Mouse (Mus musculus) left cerebral cortex, postnatal 36 days (tissue): ENCODE measurements around the gene Hyal3. TPM values are rescaled to one million over a fixed set of nuclear protein-coding genes. Genes with fewer than 3 reads are reported as not detected.

Experiments used
- DNase-seq, 2 experiments: peaks; one replicate each; pipeline ENCODE4 v3.0.0; 2021 to 2022; ENCODE audit warnings: low spot score in 2 of 2, mixed read lengths in 1 of 2
- intact Hi-C: fragments of 180-260 bp; cut with DNase I; formaldehyde crosslinking; loops from one replicate; pipeline ENCODE4 v1.15.1; 2025
- total RNA-seq, 2 experiments: library from RNA; stranded (reverse); gene quantifications; 2 replicates each; pipeline ENCODE4 v1.2.3; 2021

Hyal3 gene
- total RNA-seq, 2 experiments from 2014 or later = 0.79 to 1.9 TPM

DNA sequence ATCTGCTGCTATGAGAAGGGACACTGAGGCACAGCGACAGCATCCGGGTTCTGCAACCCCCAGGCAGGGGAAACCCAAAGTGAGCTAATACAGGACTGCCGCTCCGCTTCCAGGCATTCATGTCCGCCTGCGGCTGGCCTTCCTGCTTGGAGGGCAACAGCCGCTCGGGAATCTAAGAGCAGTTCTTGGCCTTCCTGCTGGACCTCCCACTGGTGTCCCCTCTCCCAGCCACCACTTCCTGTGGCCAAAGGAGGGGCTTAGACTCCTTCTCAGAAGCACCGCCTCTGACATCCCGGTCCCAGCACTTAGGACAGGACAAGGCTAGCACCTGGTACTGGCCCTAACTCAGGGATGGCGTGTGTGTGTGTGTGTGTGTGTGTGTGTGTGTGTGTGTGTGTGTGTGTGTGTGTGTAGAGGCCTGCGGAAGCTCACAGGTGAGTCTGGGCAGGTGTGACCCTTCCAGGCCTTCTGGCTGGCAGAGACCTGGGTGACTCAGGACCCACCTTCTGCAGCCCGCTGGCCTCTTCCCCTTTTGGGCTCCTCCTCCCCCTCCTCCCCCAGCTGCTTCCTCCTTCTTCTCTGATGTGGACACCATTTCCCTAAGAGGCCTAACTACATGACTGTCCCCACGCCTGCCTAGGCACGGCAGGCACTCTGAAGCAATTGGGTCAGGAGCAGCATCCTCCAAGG lies 48.2 kb downstream of the Hyal3 start:
- DNase-seq = no peak
- intact Hi-C loops = no loop called here

- intact Hi-C loops = no loop called here
- no peak for DNase-seq
Measured at GRCm38 (mm10) chr9:107629411-107629730, 48.8 kb downstream of the Hyal3 start.

DNA sequence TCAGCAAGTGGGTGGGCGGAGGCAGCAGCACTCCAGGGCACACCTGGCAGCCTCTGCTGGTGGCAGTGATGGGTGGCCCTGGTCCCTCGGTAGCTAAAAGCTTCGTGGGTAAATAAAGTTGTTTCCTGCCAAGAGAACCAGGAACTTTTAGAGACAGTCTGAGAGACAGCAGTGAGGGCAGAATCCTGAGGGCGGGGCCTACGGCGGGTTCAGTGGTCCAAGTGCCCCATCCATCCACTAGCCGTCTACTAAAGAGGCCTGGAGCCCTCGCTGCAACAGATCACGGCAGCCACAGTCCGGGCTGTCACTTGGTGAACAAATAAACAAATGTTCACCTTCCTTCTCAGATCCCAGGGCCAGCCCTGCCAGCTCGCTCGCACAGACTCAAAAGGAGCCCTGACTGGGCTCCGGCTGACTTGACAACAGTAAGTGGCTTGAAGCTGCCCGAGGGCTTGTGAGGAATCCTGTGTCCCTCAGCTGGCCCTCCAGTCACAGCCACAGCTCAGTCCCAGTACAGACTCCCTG lies 49.3 kb downstream of the Hyal3 start:
- intact Hi-C loops = no loop called here
- no peak for DNase-seq

DNA sequence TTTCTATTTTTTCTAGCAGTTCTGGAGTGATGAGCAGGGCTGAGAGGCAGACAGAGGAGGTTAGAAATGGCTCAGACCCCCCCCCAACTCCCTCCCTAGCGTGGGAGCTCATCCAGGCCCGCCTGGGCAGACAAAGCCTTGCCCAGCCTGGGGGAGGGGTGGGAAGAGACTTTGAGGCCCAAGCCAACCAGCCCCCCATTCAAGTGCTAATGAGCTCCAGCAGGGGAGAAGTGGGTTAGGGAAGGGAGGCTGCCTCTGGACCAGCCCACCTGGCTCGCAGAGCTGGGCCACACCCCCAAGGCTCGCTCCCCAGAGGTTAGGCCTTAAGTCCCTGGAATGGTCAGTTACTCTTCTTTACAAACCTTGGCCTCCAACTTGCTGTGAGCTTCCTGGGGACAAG lies 50.0 kb downstream of the Hyal3 start:
- DNase-seq = no peak
- intact Hi-C loops = no loop called here

GRCm38 (mm10) chr9:107631311-107631826 lies 50.8 kb downstream of the Hyal3 start:
- intact Hi-C loops = no loop called here
- DNase-seq = no peak

- no peak for DNase-seq
- intact Hi-C loops = loop anchor here (2.0 kb wide), 1 partner anchor 19 kb away; no protein-coding TSS in a partner anchor
Measured at GRCm38 (mm10) chr9:107631861-107632260, 51.2 kb downstream of the Hyal3 start.

DNA sequence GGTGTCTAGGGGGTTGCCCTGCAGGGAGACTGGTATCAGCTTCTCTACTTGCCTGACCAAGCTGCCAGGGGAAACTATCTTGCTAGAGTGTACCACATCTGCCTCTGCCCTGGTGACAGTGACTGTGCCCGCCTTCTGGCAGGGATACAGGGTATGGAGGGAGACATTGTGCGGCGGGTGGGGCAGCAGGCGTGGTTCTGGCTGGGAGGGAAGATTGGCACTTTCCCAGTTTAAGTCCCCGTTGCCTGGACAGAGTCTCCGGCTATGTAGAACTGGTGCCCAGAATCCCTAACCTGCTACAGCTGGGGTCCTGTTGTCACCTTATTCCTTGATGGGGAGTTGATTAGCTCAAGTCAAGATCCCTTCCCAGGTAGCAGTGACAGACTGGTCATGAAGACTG lies 51.9 kb downstream of the Hyal3 start:
- intact Hi-C loops = loop anchor here (2.0 kb wide), 1 partner anchor 20 kb away; no protein-coding TSS in a partner anchor
- no peak for DNase-seq

GRCm38 (mm10) chr9:107633091-107633660 lies 52.6 kb downstream of the Hyal3 start:
- DNase-seq = peak; percentile 81 to 84
- intact Hi-C loops = loop anchor here (2.0 kb wide), 1 partner anchor 20 kb away; no protein-coding TSS in a partner anchor

DNA sequence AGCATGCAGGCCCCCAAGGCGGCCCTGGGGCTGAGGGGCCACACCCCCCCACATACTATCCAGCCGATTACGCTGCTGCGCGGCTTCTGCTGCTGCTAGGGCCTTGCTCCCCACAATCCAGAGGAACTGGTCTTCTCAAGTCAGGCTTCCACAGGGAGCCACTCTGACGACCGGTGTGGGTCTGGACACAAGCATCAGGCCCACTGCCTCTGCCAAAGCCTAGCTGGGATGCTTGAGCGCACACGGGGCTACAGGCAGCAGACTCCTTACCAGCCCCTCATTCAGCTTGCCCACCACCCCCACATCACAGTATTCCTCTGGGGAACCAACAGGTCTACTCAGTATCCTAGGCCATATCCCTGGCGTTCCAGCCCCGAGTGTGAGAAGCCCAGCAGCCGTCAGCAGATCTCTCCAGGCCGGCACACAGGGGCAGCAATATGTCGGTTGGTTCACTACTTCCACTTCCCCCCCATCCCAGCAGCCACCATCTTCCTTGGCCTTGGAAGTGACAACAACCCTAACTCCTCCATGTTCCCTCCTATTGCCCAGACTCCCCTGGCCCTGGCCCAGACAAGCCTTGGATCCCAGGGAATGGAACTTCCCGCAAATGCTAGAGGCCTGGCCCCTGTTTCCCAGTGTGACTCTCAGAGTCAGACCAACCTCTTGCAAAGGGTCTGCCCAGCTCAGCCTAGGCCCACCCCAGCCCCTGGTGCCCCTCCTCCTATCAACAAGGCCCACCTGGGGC lies 53.2 kb downstream of the Hyal3 start:
- peak in 1 of 2 experiments; percentile 38 for DNase-seq
- intact Hi-C loops = loop anchor here (2.0 kb wide), 1 partner anchor 21 kb away; no protein-coding TSS in a partner anchor

DNA sequence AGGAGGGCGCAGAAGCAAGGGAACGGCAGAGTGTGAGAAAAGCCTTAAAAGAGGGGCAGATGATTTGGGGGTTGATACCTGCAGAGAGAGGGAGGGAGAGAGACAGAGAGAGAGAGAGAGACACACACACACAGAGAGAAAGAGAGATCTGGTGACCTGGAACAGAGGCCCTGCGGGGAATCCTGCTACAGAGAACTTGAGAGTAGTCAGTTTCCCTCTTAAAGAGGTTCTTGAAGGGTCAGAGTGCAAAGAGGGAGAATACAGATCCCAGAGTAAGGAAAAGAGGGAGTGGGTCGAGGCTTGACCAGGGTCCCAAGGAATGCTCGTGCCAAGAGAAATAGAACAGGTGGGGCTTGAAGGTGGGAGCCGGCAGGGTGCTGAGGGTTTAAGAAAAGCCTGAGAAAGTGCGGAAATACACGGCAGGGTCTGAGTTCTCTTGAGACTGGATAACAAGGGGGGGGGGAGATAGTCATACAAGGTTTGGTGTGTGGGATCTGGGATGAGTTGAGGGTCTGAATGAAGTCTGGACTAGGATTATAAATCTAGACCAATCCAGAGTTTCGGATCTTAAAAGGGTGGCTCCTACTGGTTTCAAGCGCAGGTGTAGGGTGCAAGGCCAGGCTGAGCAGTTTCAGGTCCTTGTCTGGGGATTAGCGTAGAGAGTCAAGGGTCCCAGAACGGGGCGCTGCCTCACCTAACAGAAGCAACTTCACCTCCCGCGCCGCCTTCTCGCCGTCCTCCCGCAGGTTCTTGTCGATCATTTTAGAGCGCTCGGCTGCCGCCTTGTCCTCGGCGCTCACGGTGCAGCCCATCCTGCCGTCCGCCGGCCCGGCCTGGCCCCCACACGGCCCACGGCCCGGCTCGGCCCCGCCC lies 54.0 kb downstream of the Hyal3 start:
- intact Hi-C loops = no loop called here
- DNase-seq = no peak

DNA sequence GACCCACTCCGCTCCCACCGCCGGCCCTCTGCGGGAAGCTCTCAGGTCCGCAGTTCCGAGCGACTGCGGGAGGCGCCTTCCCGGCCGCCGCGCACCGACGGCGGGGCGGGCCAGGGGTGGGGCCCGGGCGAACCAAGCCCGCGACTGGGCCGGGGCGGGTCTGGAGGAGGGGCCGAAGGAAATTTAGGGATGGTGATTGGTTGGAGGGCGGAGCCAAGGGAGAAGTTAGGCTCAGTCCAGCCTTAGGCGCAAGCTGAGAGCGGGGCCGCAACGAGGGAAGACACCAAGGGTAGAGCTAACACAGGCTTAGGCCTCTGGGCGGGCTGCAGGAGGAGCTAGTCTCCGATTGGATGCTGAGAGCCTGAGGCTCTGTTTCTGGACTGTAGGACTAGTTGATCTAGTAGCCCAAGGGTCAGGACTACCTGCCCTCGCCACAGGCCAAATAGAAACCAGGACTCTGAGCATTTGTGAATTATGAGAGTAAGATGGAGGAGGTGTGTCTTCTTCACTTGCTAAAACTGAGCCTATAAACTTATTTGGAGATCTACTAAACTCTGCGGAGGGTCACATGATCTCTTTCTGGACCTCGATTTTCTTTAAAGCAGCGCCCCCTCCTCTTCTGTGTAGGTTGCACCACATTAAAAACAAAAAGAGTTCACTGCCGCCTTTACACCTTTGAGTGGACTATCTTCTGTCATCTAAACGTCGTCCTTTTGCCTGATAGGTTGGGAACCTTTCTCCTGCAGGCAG lies 54.8 kb downstream of the Hyal3 start, which contains the start of gene Gnai2:
Gene Gnai2, minus strand, starts transcription at position 89 of the 750 bp plus-strand sequence.
- DNase-seq = peak; percentile 94 to 95
- intact Hi-C loops = no loop called here

Other genes starting within 250 kb of the Hyal3 start
- 10 to 100 TPM; 13.3 to 18.0 TPM for gene Hemk1, start 242.5 kb upstream of the Hyal3 start, total RNA-seq
- gene 6430571L13Rik, start 240.2 kb upstream of the Hyal3 start, total RNA-seq = 1 to 10 TPM; 4.6 to 5.0 TPM
- 10 to 100 TPM; 23.0 to 38.4 TPM for gene Cacna2d2, start 181.2 kb upstream of the Hyal3 start, total RNA-seq
- 10 to 100 TPM; 34.7 to 39.6 TPM for gene Tmem115, start 46.9 kb upstream of the Hyal3 start, total RNA-seq
- gene Cyb561d2, start 38.6 kb upstream of the Hyal3 start, total RNA-seq = 10 to 100 TPM; 16.9 to 17.0 TPM
- gene Nprl2, start 38.6 kb upstream of the Hyal3 start, total RNA-seq = 10 to 100 TPM; 38.9 to 46.2 TPM
- 1 to 10 TPM; 3.4 to 4.3 TPM for gene Zmynd10, start 33.5 kb upstream of the Hyal3 start, total RNA-seq
- gene Rassf1, start 29.3 kb upstream of the Hyal3 start, total RNA-seq = 10 to 100 TPM; 16.7 to 19.0 TPM
- 100 to 1,000 TPM in 1 of 2 experiments, 10 to 100 TPM in 1; 91.3 to 106 TPM for gene Tusc2, start 17.6 kb upstream of the Hyal3 start, total RNA-seq
- 10 to 100 TPM; 11.1 to 12.7 TPM for gene Hyal2, start 12.9 kb upstream of the Hyal3 start, total RNA-seq
- gene Hyal1, start 3.9 kb upstream of the Hyal3 start, total RNA-seq = 1 to 10 TPM; 4.4 to 6.8 TPM
- 10 to 100 TPM; 10.3 to 11.5 TPM for gene Naa80, start 1.9 kb upstream of the Hyal3 start, total RNA-seq
- gene Ifrd2, start 6.8 kb downstream of the Hyal3 start, total RNA-seq = 10 to 100 TPM; 11.1 to 13.8 TPM
- gene Sema3b, start 28.4 kb downstream of the Hyal3 start, total RNA-seq = 1 to 10 TPM; 2.6 to 3.1 TPM
- 100 to 1,000 TPM; 215 to 221 TPM for gene Gnai2, start 54.5 kb downstream of the Hyal3 start, total RNA-seq
- gene Slc38a3, start 88.7 kb downstream of the Hyal3 start, total RNA-seq = 10 to 100 TPM; 66.3 to 66.8 TPM
- gene Gnat1, start 98.9 kb downstream of the Hyal3 start, total RNA-seq = 1 to 10 TPM in 1 of 2 experiments, under 1 TPM in 1; 0.41 to 1.2 TPM
- gene Sema3f, start 129.7 kb downstream of the Hyal3 start, total RNA-seq = 10 to 100 TPM; 16.6 to 17.2 TPM
- 100 to 1,000 TPM; 109 to 159 TPM for gene Rbm5, start 190.2 kb downstream of the Hyal3 start, total RNA-seq